17 mouse cellular contexts compared by ENCODE assay signal in the genomic region with DNA sequence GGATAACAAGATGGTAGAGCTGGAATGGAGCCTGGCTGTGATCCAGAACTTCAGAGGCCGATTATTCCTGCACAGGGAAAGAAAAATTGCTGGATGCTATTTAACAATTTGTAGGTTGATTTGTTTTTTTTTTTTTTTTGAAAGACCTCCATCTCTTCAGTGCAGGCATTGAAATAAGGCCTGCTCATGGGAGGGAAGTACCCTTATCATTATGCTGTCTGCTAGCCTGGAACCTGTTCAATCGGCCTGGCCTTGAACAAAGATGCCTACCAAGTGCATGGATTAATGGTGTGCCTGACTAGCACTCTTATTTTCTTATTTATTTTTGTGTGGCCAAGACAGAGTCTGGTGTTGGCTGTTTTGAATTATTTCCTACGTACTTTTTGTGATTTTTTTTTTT.
"Had no signal": no experiment of that assay in that cellular context is flagged by ENCODE, and none has a peak within 500 bp of the region (broad histone marks: within the 10 kb centered on the region; RNA-seq: fewer than 3 reads in every experiment).

No protein-coding gene starts in this region.

- H3K27me3 ChIP-seq: liver, embryonic 13.5 days; neural tube, embryonic 12.5 days had no signal

- H3K27ac ChIP-seq: kidney, postnatal 0 days; layer of hippocampus, adult 2 months; left cerebral cortex, adult 2 months; liver, embryonic 13.5 days; neural tube, embryonic 12.5 days had no signal

- ATAC-seq: intestine, postnatal 0 days; lung, postnatal 0 days had no signal

- H3K9me3 ChIP-seq: liver, embryonic 13.5 days; neural tube, embryonic 12.5 days had no signal

- H3K9ac ChIP-seq: liver, embryonic 13.5 days; neural tube, embryonic 12.5 days had no signal

- H3K4me1 ChIP-seq: neural tube, embryonic 12.5 days had no signal

- H3K4me3 ChIP-seq: layer of hippocampus, adult 2 months; left cerebral cortex, adult 2 months; liver, embryonic 13.5 days; neural tube, embryonic 12.5 days had no signal

- H3K4me2 ChIP-seq: liver, embryonic 13.5 days; neural tube, embryonic 12.5 days had no signal

- DNase-seq: kidney, adult 2 months; kidney, postnatal 25 days; layer of hippocampus, adult 9-11 months; liver, embryonic 13.5 days; lung, adult 2 months; lung, postnatal 4 days; midbrain, embryonic 14.5 days; retina, postnatal 1 day; right cerebral cortex, postnatal 25 days; thymus, adult 18-20 months; thymus, postnatal 36 days had no signal
